Mouse (Mus musculus) kidney, embryonic 14.5 days (tissue): Measurements from ENCODE around the gene Pcare. TPM values are rescaled to one million over a fixed set of nuclear protein-coding genes. Genes with fewer than 3 reads are reported as not detected.
A peak's percentile ranks its signal among the peaks of the same experiment; 100 is the strongest.

Experiments
- ATAC-seq: fragments of 200-750 bp; cut with Nextera tagmentation; 2 replicates; pipeline ENCODE4 v1.8.0; 2017; ENCODE audit warnings: moderate number of reproducible peaks, mild to moderate bottlenecking, moderate TSS enrichment, moderate library complexity; ENCODE audit not compliant: low FRiP score, low TSS enrichment
- H3K27ac ChIP-seq: fragments of 300-500 bp; sonication (generic); 2 replicates; pipeline ENCODE4 v1.5.1; 2014; ENCODE audit warnings: low read depth, mild to moderate bottlenecking, low read length, moderate library complexity, mixed read lengths
- H3K27me3 ChIP-seq: fragments of 300-500 bp; sonication (generic); 2 replicates; pipeline ENCODE4 v1.6.1; 2014; ENCODE audit warnings: mild to moderate bottlenecking, low read length; ENCODE audit not compliant: control insufficient read depth, insufficient read depth
- H3K36me3 ChIP-seq: fragments of 300-500 bp; sonication (generic); 2 replicates; pipeline ENCODE4 v1.6.1; 2014; ENCODE audit warnings: low read length, mixed read lengths; ENCODE audit not compliant: control insufficient read depth, insufficient read depth
- H3K4me1 ChIP-seq: fragments of 300-500 bp; sonication (generic); 2 replicates; pipeline ENCODE4 v1.6.1; 2014; ENCODE audit warnings: low read length, mixed read lengths; ENCODE audit not compliant: control insufficient read depth, insufficient read depth
- H3K4me2 ChIP-seq: fragments of 300-500 bp; sonication (generic); replicated peaks from 2 replicates; pipeline ENCODE4 v1.6.1; 2014; ENCODE audit warnings: low read depth, mild to moderate bottlenecking, low read length
- H3K4me3 ChIP-seq: fragments of 300-500 bp; sonication (generic); 2 replicates; pipeline ENCODE4 v1.5.1; 2014; ENCODE audit warnings: mild to moderate bottlenecking, low read length
- H3K9ac ChIP-seq: fragments of 300-500 bp; sonication (generic); 2 replicates; pipeline ENCODE4 v1.6.1; 2014; ENCODE audit warnings: low read depth, mild to moderate bottlenecking, low read length, moderate library complexity
- H3K9me3 ChIP-seq: fragments of 300-500 bp; sonication (generic); 2 replicates; pipeline ENCODE4 v1.6.1; 2016; ENCODE audit warnings: low read length; ENCODE audit not compliant: control insufficient read depth
- WGBS: fragments of 180-500 bp; shearing (Covaris S2); extraction: QIAGEN DNeasy Blood & Tissue Kit; methylation state at CpG from one replicate; pipeline ENCODE4 v1.1.7; 2014; 5-methylcytosine and 5-hydroxymethylcytosine counted together
- polyA plus RNA-seq: library from polyadenylated mRNA; unstranded; fragments of >200 nt; fragmentation: Nextera tagmentation; extraction: Ambion mirVana; gene quantifications from 2 replicates; pipeline ENCODE4 v1.2.1, GENCODE M21; 2014

Gene Pcare
- not detected in 2 replicates for polyA plus RNA-seq

- Histone ChIP-seq H3K4me3 (no peak within 1 kb of the TSS), H3K36me3 (no peaks in the 10 kb centered on the region), H3K9me3 (no peaks in the 10 kb centered on the region), H3K27ac (no peak within 1 kb of the TSS), H3K9ac (no peak within 1 kb of the TSS), H3K27me3 (no peaks in the 10 kb centered on the region), H3K4me2 (no peak within 1 kb of the TSS), H3K4me1 (peaks cover 1% of the 10 kb centered on the region; the same call in 1 of the 2 replicates)
- WGBS, result 74% methylated on average over 10 of the region's 10 CpGs
- ATAC-seq, result no peak
Measured at GRCm38 (mm10) chr17:71752831-71753230, at the start of gene Pcare. Gene Pcare, minus strand, starts transcription at chr17:71752894.

DNA sequence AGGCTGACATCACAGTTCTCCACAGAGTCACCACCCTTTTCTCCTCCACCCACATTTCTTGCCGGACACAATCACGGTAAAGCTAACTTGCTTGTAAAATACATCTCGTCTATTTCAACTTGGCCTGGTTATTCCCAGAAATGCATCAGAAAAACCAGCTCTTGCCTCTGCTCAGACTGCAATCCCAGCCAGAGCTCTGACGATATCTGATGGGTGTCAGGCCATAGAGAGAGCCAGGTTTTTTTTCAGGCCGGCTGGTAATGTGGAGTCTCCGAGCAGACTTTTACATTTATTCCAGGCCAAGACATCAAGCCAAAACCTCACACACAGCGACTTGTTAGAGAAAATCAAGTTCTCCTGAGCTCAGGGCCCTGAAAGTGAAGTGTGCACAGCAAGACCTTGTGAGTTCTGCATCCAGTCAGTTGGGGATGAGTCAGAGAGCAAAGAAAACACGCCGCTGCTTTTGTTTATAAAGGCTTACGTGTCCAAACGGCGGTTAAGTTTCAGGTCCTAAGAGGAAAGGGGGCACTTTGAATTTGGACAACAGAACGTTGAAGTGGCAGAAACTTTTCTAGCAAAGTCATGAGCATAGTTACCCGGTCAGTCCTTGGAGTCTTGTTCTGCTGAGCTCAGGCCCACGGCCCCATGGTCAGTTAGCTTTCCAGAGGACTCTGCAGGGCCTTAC is 43.0 kb upstream of the Pcare start:
- Histone ChIP-seq H3K9ac (no peak overlapping the region), H3K4me3 (no peak overlapping the region), H3K4me1 (no peaks in the 10 kb centered on the region), H3K27ac (no peak overlapping the region; the same call in 1 of the 2 replicates), H3K4me2 (no peak overlapping the region), H3K27me3 (no peaks in the 10 kb centered on the region), H3K9me3 (no peaks in the 10 kb centered on the region), H3K36me3 (peaks cover 2% of the 10 kb centered on the region; the same call in 1 of the 2 replicates)
- WGBS, result 53% methylated on average over 15 of the region's 15 CpGs
- ATAC-seq, result no peak

- no peaks in the 10 kb centered on the region for H3K4me1 ChIP-seq
- H3K4me2 ChIP-seq, result no peak overlapping the region
Measured at GRCm38 (mm10) chr17:71791622-71792021, 38.9 kb upstream of the Pcare start.

GRCm38 (mm10) chr17:71791109-71791508 is 38.4 kb upstream of the Pcare start:
- no peak overlapping the region for H3K4me3 ChIP-seq
- H3K9me3 ChIP-seq, result no peaks in the 10 kb centered on the region
- no peaks in the 10 kb centered on the region for H3K27me3 ChIP-seq
- no peaks in the 10 kb centered on the region for H3K36me3 ChIP-seq
- no peak overlapping the region for H3K4me2 ChIP-seq
- H3K27ac ChIP-seq, result no peak overlapping the region
- no peaks in the 10 kb centered on the region for H3K4me1 ChIP-seq
- H3K9ac ChIP-seq, result no peak overlapping the region
- 86% methylated on average over 4 of the region's 4 CpGs for WGBS
- no peak for ATAC-seq

More at GRCm38 (mm10) chr17:71791622-71792021, 38.9 kb upstream of the Pcare start:
- 85% methylated on average over 4 of the region's 4 CpGs for WGBS
- no peaks in the 10 kb centered on the region for H3K36me3 ChIP-seq
- no peak for ATAC-seq
- no peak overlapping the region for H3K9ac ChIP-seq
- no peaks in the 10 kb centered on the region for H3K9me3 ChIP-seq
- no peak overlapping the region for H3K27ac ChIP-seq
- no peaks in the 10 kb centered on the region for H3K27me3 ChIP-seq
- H3K4me3 ChIP-seq, result no peak overlapping the region

GRCm38 (mm10) chr17:71786456-71786855 is 33.8 kb upstream of the Pcare start:
- Histone ChIP-seq H3K27ac (no peak overlapping the region), H3K4me2 (no peak overlapping the region), H3K4me1 (no peaks in the 10 kb centered on the region), H3K36me3 (no peaks in the 10 kb centered on the region), H3K9me3 (no peaks in the 10 kb centered on the region), H3K4me3 (no peak overlapping the region), H3K9ac (no peak overlapping the region), H3K27me3 (peaks cover 11% of the 10 kb centered on the region; the same call in 1 of the 2 replicates)
- no peak for ATAC-seq

GRCm38 (mm10) chr17:71783366-71783735 is 30.7 kb upstream of the Pcare start:
- H3K4me1 ChIP-seq, result no peaks in the 10 kb centered on the region
- H3K9me3 ChIP-seq, result peaks cover 7% of the 10 kb centered on the region; the same call in 1 of the 2 replicates
- WGBS, result 13% methylated on average over 10 of the region's 10 CpGs
- no peaks in the 10 kb centered on the region for H3K36me3 ChIP-seq
- ATAC-seq, result no peak
- H3K9ac ChIP-seq, result peak overlapping the region; percentile 79
- H3K27ac ChIP-seq, result no peak overlapping the region
- peak overlapping the region; percentile 72 for H3K4me3 ChIP-seq
- peak overlapping the region; percentile 91 for H3K4me2 ChIP-seq
- peaks cover 11% of the 10 kb centered on the region; the same call in 1 of the 2 replicates for H3K27me3 ChIP-seq

- H3K4me2 ChIP-seq, result peak overlapping the region; percentile 91
- peaks cover 11% of the 10 kb centered on the region; the same call in 1 of the 2 replicates for H3K27me3 ChIP-seq
- H3K4me1 ChIP-seq, result no peaks in the 10 kb centered on the region
- H3K4me3 ChIP-seq, result peak overlapping the region; percentile 72
- H3K9me3 ChIP-seq, result peaks cover 10% of the 10 kb centered on the region; the same call in 1 of the 2 replicates
- no peak overlapping the region for H3K27ac ChIP-seq
- H3K9ac ChIP-seq, result peak overlapping the region; percentile 79
- WGBS, result under 1% methylated on average over 32 of the region's 59 CpGs
- ATAC-seq, result peak; percentile 77
- no peaks in the 10 kb centered on the region for H3K36me3 ChIP-seq
Measured at GRCm38 (mm10) chr17:71782699-71783365, 30.1 kb upstream of the Pcare start.

- Histone ChIP-seq H3K27ac (no peak overlapping the region), H3K4me2 (peak overlapping the region; percentile 91), H3K9ac (peak overlapping the region; percentile 79), H3K4me3 (peak overlapping the region; percentile 72), H3K9me3 (peaks cover 10% of the 10 kb centered on the region; the same call in 1 of the 2 replicates), H3K4me1 (no peaks in the 10 kb centered on the region), H3K36me3 (no peaks in the 10 kb centered on the region), H3K27me3 (peaks cover 11% of the 10 kb centered on the region; the same call in 1 of the 2 replicates)
- 1% methylated on average over 15 of the region's 29 CpGs for WGBS
- peak; percentile 92 for ATAC-seq
Measured at GRCm38 (mm10) chr17:71782242-71782698, 29.6 kb upstream of the Pcare start.

DNA sequence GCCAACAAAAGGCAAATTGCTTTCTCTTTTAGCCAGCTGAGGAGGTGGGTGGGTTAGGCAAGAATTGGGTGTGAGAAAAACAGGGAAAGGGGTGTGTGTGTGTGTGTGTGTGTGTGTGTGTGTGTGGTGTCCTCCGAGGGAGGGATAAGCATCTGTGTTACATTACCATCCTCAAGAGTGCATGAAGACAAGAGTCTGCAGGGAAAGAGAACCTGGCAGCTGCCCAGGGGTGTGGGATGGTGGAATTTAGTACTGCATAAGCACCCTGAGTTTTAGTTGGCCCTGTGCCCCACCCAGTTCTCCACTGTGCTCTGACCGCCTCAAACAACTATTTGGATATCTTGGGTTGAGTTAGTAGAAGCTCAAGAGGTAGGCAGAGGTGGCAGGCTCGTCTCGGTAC is 28.3 kb upstream of the Pcare start:
- 69% methylated on average over 4 of the region's 4 CpGs for WGBS
- H3K9ac ChIP-seq, result no peak overlapping the region
- no peak for ATAC-seq

More for the DNA sequence above, 28.3 kb upstream of the Pcare start:
- H3K4me2 ChIP-seq, result no peak overlapping the region
- H3K27me3 ChIP-seq, result peaks cover 11% of the 10 kb centered on the region; the same call in 1 of the 2 replicates
- no peaks in the 10 kb centered on the region for H3K36me3 ChIP-seq
- H3K9me3 ChIP-seq, result peaks cover 10% of the 10 kb centered on the region; the same call in 1 of the 2 replicates
- H3K4me3 ChIP-seq, result no peak overlapping the region
- no peaks in the 10 kb centered on the region for H3K4me1 ChIP-seq
- H3K27ac ChIP-seq, result no peak overlapping the region
